Mouse (Mus musculus) cerebellum, adult 2 months (tissue): Measurements from ENCODE around the gene Rab6a. TPM values are rescaled to one million over a fixed set of nuclear protein-coding genes. Genes with fewer than 3 reads are reported as not detected.
A peak's percentile ranks its signal among the peaks of the same experiment; 100 is the strongest.

ENCODE experiments used
- DNase-seq, 2 experiments: peaks; one replicate each; pipeline ENCODE4 v3.0.0; 2021
- H3K27ac ChIP-seq: fragments of 200-500 bp; 2 replicates; pipeline ENCODE4 v1.5.1; 2012; ENCODE audit warnings: low read length, control low read depth, inconsistent platforms; ENCODE audit not compliant: insufficient read depth
- H3K27me3 ChIP-seq: fragments of 200-500 bp; 2 replicates; pipeline ENCODE4 v1.6.1; 2012; ENCODE audit warnings: inconsistent platforms, mild to moderate bottlenecking, low read length, moderate library complexity; ENCODE audit not compliant: control insufficient read depth, insufficient read depth
- H3K4me1 ChIP-seq: fragments of 200-500 bp; 2 replicates; pipeline ENCODE4 v1.6.1; 2011; ENCODE audit warnings: low read length; ENCODE audit not compliant: control insufficient read depth, insufficient read depth
- H3K4me3 ChIP-seq: fragments of 200-500 bp; replicated peaks from 2 replicates; pipeline ENCODE3; 2011; ENCODE audit warnings: mild to moderate bottlenecking, low read depth, low read length, control low read depth; ENCODE audit not compliant: insufficient read depth
- CTCF ChIP-seq: fragments of 200-500 bp; IDR thresholded peaks from 2 replicates; pipeline ENCODE4 v1.5.1; 2011; ENCODE audit warnings: low read depth, mild to moderate bottlenecking, control low read depth, low read length, moderate library complexity, borderline replicate concordance; ENCODE audit not compliant: insufficient read depth
- POLR2A ChIP-seq: fragments of 200-500 bp; IDR thresholded peaks from 2 replicates; pipeline ENCODE4 v1.6.1; 2011; ENCODE audit warnings: low read length, control low read depth, borderline replicate concordance; ENCODE audit not compliant: insufficient read depth
- WGBS: fragments of 180-500 bp; shearing (Covaris S2); methylation state at CpG from one replicate; pipeline ENCODE4 v1.1.7; 2018; 5-methylcytosine and 5-hydroxymethylcytosine counted together
- polyA plus RNA-seq: library from polyadenylated mRNA; depleted of rRNA; stranded (reverse); fragments of >200 nt; gene quantifications from 2 replicates; pipeline ENCODE4 v1.2.3, GENCODE M21; 2012

The Rab6a gene
- polyA plus RNA-seq, 1 experiment = 259 TPM

GRCm38 (mm10) chr7:100654441-100654840 lies 47.2 kb downstream of the Rab6a start:
- Histone ChIP-seq H3K4me1 (0 out of 2 replicates have a peak, but pooled peaks cover 4% of the 10 kb centered on the region), H3K27me3 (no peaks in the 10 kb centered on the region), H3K27ac (peak overlapping the region; percentile 63; the same call in 1 of the 2 replicates), H3K4me3 (no peak overlapping the region)
- DNase-seq = peak in 1 of 2 experiments; percentile 7
- no peak for TF ChIP-seq CTCF
- TF ChIP-seq POLR2A = no peak
- WGBS = 82% methylated on average over 8 of the region's 8 CpGs

GRCm38 (mm10) chr7:100656739-100657138 lies 49.5 kb downstream of the Rab6a start:
- no peak for TF ChIP-seq CTCF
- no peak for TF ChIP-seq POLR2A
- DNase-seq = peak; percentile 28 to 45
- Histone ChIP-seq H3K27me3 (no peaks in the 10 kb centered on the region), H3K4me1 (no peaks in the 10 kb centered on the region), H3K4me3 (peak overlapping the region; percentile 55), H3K27ac (peak overlapping the region; percentile 89; the same call in 1 of the 2 replicates)
- 40% methylated on average over 5 of the region's 5 CpGs for WGBS

- H3K27me3 ChIP-seq = no peaks in the 10 kb centered on the region
- TF ChIP-seq CTCF (no peak), POLR2A (no peak)
- no peak for DNase-seq
- H3K27ac ChIP-seq = no peak overlapping the region
- peak overlapping the region; percentile 22 for H3K4me3 ChIP-seq
- 27% methylated on average over 18 of the region's 18 CpGs for WGBS
- H3K4me1 ChIP-seq = no peaks in the 10 kb centered on the region
Observed at GRCm38 (mm10) chr7:100658093-100658578, 50.9 kb downstream of the Rab6a start.

- no peak for DNase-seq
- Histone ChIP-seq H3K27me3 (no peaks in the 10 kb centered on the region), H3K27ac (no peak overlapping the region), H3K4me1 (no peaks in the 10 kb centered on the region), H3K4me3 (no peak overlapping the region)
- TF ChIP-seq POLR2A (no peak), CTCF (no peak)
- 87% methylated on average over 7 of the region's 7 CpGs for WGBS
Observed at GRCm38 (mm10) chr7:100661264-100661663, 54.1 kb downstream of the Rab6a start.

- 80% methylated on average over 8 of the region's 8 CpGs for whole genome bisulfite sequencing
- Histone ChIP-seq H3K27me3 (no peaks in the 10 kb centered on the region), H3K4me1 (no peaks in the 10 kb centered on the region), H3K27ac (no peak within 1 kb of the TSS), H3K4me3 (peak within 1 kb of the TSS; percentile 35)
- no peak for DNase-seq
- no peak for TF ChIP-seq POLR2A
- no peak for TF ChIP-seq CTCF
Observed at GRCm38 (mm10) chr7:100662231-100662630, 55.0 kb downstream of the Rab6a start, which contains the start of gene Plekhb1. TSS of gene Plekhb1 (minus strand) at chr7:100662414.

- peak overlapping the region; percentile 41 for H3K4me3 ChIP-seq
- DNase-seq = peak; percentile 81 to 86
- TF ChIP-seq POLR2A (no peak), CTCF (peak; percentile 97)
- H3K27me3 ChIP-seq = no peaks in the 10 kb centered on the region
- no peak overlapping the region for H3K27ac ChIP-seq
- 1% methylated on average over 13 of the region's 13 CpGs for WGBS
- no peaks in the 10 kb centered on the region for H3K4me1 ChIP-seq
Observed at GRCm38 (mm10) chr7:100663190-100663589, 56.0 kb downstream of the Rab6a start.

- WGBS = 58% methylated on average over 11 of the region's 11 CpGs
- no peak overlapping the region for H3K4me3 ChIP-seq
- no peak for DNase-seq
- TF ChIP-seq POLR2A (no peak), CTCF (no peak)
- H3K27ac ChIP-seq = no peak overlapping the region
- H3K27me3 ChIP-seq = no peaks in the 10 kb centered on the region
- H3K4me1 ChIP-seq = no peaks in the 10 kb centered on the region
Observed at GRCm38 (mm10) chr7:100663729-100664304, 56.6 kb downstream of the Rab6a start.

GRCm38 (mm10) chr7:100670646-100671045 lies 63.4 kb downstream of the Rab6a start:
- 83% methylated on average over 5 of the region's 5 CpGs for WGBS
- H3K4me3 ChIP-seq = no peak overlapping the region
- no peak for DNase-seq
- H3K27me3 ChIP-seq = no peaks in the 10 kb centered on the region
- H3K27ac ChIP-seq = no peak overlapping the region
- TF ChIP-seq CTCF = no peak
- no peak for TF ChIP-seq POLR2A
- H3K4me1 ChIP-seq = no peaks in the 10 kb centered on the region
